ENCODE assay signal across 28 mouse cellular contexts in genomic region chr8:92670656-92671195, GRCm38 (mm10). TPM values are rescaled to one million over a fixed set of nuclear protein-coding genes. Genes with fewer than 3 reads are reported as not detected.
DNase-seq lines count a peak whose midpoint lies in the region; ATAC-seq and TF ChIP-seq lines count a peak whose summit lies in the region.
"Had no signal": no experiment of that assay in that cellular context is flagged by ENCODE, and none has a peak within 500 bp of the region (broad histone marks: within the 10 kb centered on the region; RNA-seq: fewer than 3 reads in every experiment).

No protein-coding gene starts in this region.

- no peak for TF ChIP-seq CTCF in kidney, adult 2 months (conservative IDR thresholded peaks at IDR 0.05; ENCODE audit: insufficient read depth, insufficient read length, low read depth, low read length)

- no peak overlapping the region for H3K4me3 ChIP-seq in hindbrain, embryonic 12.5 days
- H3K4me3 ChIP-seq in hindbrain, embryonic 10.5 days, result no peak overlapping the region
- no peak overlapping the region for H3K4me3 ChIP-seq in hindbrain, embryonic 15.5 days
- H3K4me3 ChIP-seq in midbrain, embryonic 13.5 days (replicated peaks), result peak overlapping the region; percentile 15; the same call in 1 of the 2 replicates
- no peak overlapping the region for H3K4me3 ChIP-seq in kidney, adult 2 months (ENCODE audit: insufficient read depth, low read depth, low read length)
- H3K4me3 ChIP-seq: embryonic facial prominence, embryonic 12.5 days; heart, embryonic 10.5 days; intestine, embryonic 15.5 days; kidney, embryonic 15.5 days; liver, embryonic 15.5 days; lung, embryonic 15.5 days; megakaryocyte, embryonic 14.5 days; neural tube, embryonic 13.5 days; stomach, embryonic 15.5 days had no signal

- no peak overlapping the region for H3K27ac ChIP-seq in hindbrain, embryonic 12.5 days
- no peak overlapping the region for H3K27ac ChIP-seq in hindbrain, embryonic 10.5 days
- H3K27ac ChIP-seq in hindbrain, embryonic 15.5 days (replicated peaks), result no peak overlapping the region
- H3K27ac ChIP-seq in midbrain, embryonic 13.5 days, result 0 out of 2 replicates have a peak overlapping the region, but pooled peaks have one; percentile 1
- no peak overlapping the region for H3K27ac ChIP-seq in kidney, adult 2 months (ENCODE audit: insufficient read depth, low read depth, low read length)
- H3K27ac ChIP-seq: embryonic facial prominence, embryonic 12.5 days; heart, embryonic 10.5 days; intestine, embryonic 15.5 days; kidney, embryonic 15.5 days; liver, embryonic 15.5 days; lung, embryonic 15.5 days; neural tube, embryonic 13.5 days; stomach, embryonic 15.5 days had no signal

- no peak for TF ChIP-seq POLR2A in kidney, adult 2 months (IDR thresholded peaks at IDR 0.05; ENCODE audit: low read depth, low read length)

- ATAC-seq in hindbrain, embryonic 12.5 days (ENCODE audit: low FRiP score), result no peak
- ATAC-seq in hindbrain, embryonic 15.5 days (ENCODE audit: low FRiP score, low read depth), result no peak
- no peak for ATAC-seq in midbrain, embryonic 13.5 days
- ATAC-seq: intestine, embryonic 15.5 days; Patski had no signal

- peaks cover 34% of the 10 kb centered on the region for H3K4me1 ChIP-seq in hindbrain, embryonic 12.5 days
- peaks cover 42% of the 10 kb centered on the region for H3K4me1 ChIP-seq in hindbrain, embryonic 10.5 days (replicated peaks)
- peaks cover 32% of the 10 kb centered on the region for H3K4me1 ChIP-seq in hindbrain, embryonic 15.5 days (replicated peaks)
- H3K4me1 ChIP-seq in midbrain, embryonic 13.5 days (replicated peaks), result peaks cover 50% of the 10 kb centered on the region
- no peaks in the 10 kb centered on the region for H3K4me1 ChIP-seq in kidney, adult 2 months (ENCODE audit: control insufficient read depth, insufficient read depth, low read length)
- H3K4me1 ChIP-seq: liver, embryonic 15.5 days; megakaryocyte, embryonic 14.5 days had no signal

- H3K4me2 ChIP-seq in hindbrain, embryonic 12.5 days (replicated peaks), result peak overlapping the region; percentile 21
- peak overlapping the region; percentile 7 for H3K4me2 ChIP-seq in hindbrain, embryonic 15.5 days
- peak overlapping the region; percentile 42 for H3K4me2 ChIP-seq in midbrain, embryonic 13.5 days (replicated peaks)
- H3K4me2 ChIP-seq: embryonic facial prominence, embryonic 12.5 days; intestine, embryonic 15.5 days; kidney, embryonic 15.5 days; liver, embryonic 15.5 days; lung, embryonic 15.5 days; neural tube, embryonic 13.5 days; stomach, embryonic 15.5 days had no signal

- WGBS in hindbrain, embryonic 12.5 days, result 33% methylated on average over 12 of the region's 12 CpGs
- 34% methylated on average over 12 of the region's 12 CpGs for WGBS in hindbrain, embryonic 10.5 days
- WGBS in hindbrain, embryonic 15.5 days, result 23% methylated on average over 12 of the region's 12 CpGs
- WGBS in midbrain, embryonic 13.5 days, result 9% methylated on average over 12 of the region's 12 CpGs
- 64% methylated on average over 12 of the region's 12 CpGs for WGBS in kidney, adult 2 months

- no peak overlapping the region for H3K9ac ChIP-seq in hindbrain, embryonic 12.5 days
- no peak overlapping the region for H3K9ac ChIP-seq in hindbrain, embryonic 15.5 days
- peak overlapping the region; percentile 40; the same call in 1 of the 2 replicates for H3K9ac ChIP-seq in midbrain, embryonic 13.5 days (replicated peaks)
- H3K9ac ChIP-seq: embryonic facial prominence, embryonic 12.5 days; intestine, embryonic 15.5 days; kidney, embryonic 15.5 days; liver, embryonic 15.5 days; lung, embryonic 15.5 days; neural tube, embryonic 13.5 days; stomach, embryonic 15.5 days had no signal

- H3K9me3 ChIP-seq in hindbrain, embryonic 12.5 days (replicated peaks), result no peaks in the 10 kb centered on the region
- no peaks in the 10 kb centered on the region for H3K9me3 ChIP-seq in hindbrain, embryonic 10.5 days
- no peaks in the 10 kb centered on the region for H3K9me3 ChIP-seq in hindbrain, embryonic 15.5 days
- H3K9me3 ChIP-seq in midbrain, embryonic 13.5 days, result no peaks in the 10 kb centered on the region
- H3K9me3 ChIP-seq: embryonic facial prominence, embryonic 12.5 days; heart, embryonic 10.5 days; intestine, embryonic 15.5 days; kidney, embryonic 15.5 days; liver, embryonic 15.5 days; lung, embryonic 15.5 days; neural tube, embryonic 13.5 days; stomach, embryonic 15.5 days had no signal

- DNase-seq in hindbrain, embryonic 10.5 days (ENCODE audit: low spot score), result no peak
- DNase-seq in retina, postnatal 1 day, result peak; percentile 82
- DNase-seq in thymus, postnatal 0 days (ENCODE audit: low spot score), result no peak
- DNase-seq in urinary bladder, postnatal 4 days (ENCODE audit: low spot score in 2 of 2), result no peak
- no peak for DNase-seq in kidney, adult 2 months
- DNase-seq: adrenal gland, adult 2 months; cerebellum, adult 18-20 months; cerebellum, postnatal 14 days; heart, postnatal 4 days; kidney, postnatal 4 days; layer of hippocampus, adult 9-11 months; lung, postnatal 36 days; right cerebral cortex, adult 18-20 months; thymus, postnatal 36 days had no signal

- H3K36me3 ChIP-seq in hindbrain, embryonic 12.5 days, result no peaks in the 10 kb centered on the region
- no peaks in the 10 kb centered on the region for H3K36me3 ChIP-seq in hindbrain, embryonic 10.5 days
- H3K36me3 ChIP-seq in hindbrain, embryonic 15.5 days, result no peaks in the 10 kb centered on the region
- no peaks in the 10 kb centered on the region for H3K36me3 ChIP-seq in midbrain, embryonic 13.5 days
- H3K36me3 ChIP-seq in kidney, adult 2 months (ENCODE audit: control insufficient read depth, insufficient read depth, low read length), result no peaks in the 10 kb centered on the region
- H3K36me3 ChIP-seq: embryonic facial prominence, embryonic 12.5 days; heart, embryonic 10.5 days; intestine, embryonic 15.5 days; kidney, embryonic 15.5 days; liver, embryonic 15.5 days; lung, embryonic 15.5 days; neural tube, embryonic 13.5 days; stomach, embryonic 15.5 days had no signal

- peaks cover 54% of the 10 kb centered on the region for H3K27me3 ChIP-seq in hindbrain, embryonic 12.5 days
- H3K27me3 ChIP-seq in hindbrain, embryonic 10.5 days (ENCODE audit: insufficient read depth, poor library complexity, severe bottlenecking), result peaks cover 78% of the 10 kb centered on the region
- H3K27me3 ChIP-seq in hindbrain, embryonic 15.5 days, result peaks cover 57% of the 10 kb centered on the region
- peaks cover 67% of the 10 kb centered on the region for H3K27me3 ChIP-seq in midbrain, embryonic 13.5 days
- H3K27me3 ChIP-seq in kidney, adult 2 months (replicated peaks; ENCODE audit: control insufficient read depth, insufficient read depth, low read length), result peaks cover 1% of the 10 kb centered on the region

RNA-seq across cellular contexts. Expression of gene Irx6, which starts 3.4 kb away (rescaled TPM):
- 2.0 and 3.2 TPM in 2 replicates for polyA plus RNA-seq in hindbrain, embryonic 12.5 days (2016; fragmentation: Nextera tagmentation; extraction: Ambion mirVana)
- polyA plus RNA-seq in hindbrain, embryonic 10.5 days (2016; fragmentation: Nextera tagmentation; extraction: Ambion mirVana), result 0.90 and 0.99 TPM in 2 replicates
- 2.4 and 5.6 TPM in 2 replicates for polyA plus RNA-seq in hindbrain, embryonic 15.5 days (2015; fragmentation: Nextera tagmentation; extraction: Ambion mirVana)
- polyA plus RNA-seq in midbrain, embryonic 13.5 days (2015; fragmentation: Nextera tagmentation; extraction: Ambion mirVana), result 4.0 and 6.6 TPM in 2 replicates
- not detected in 2 replicates for polyA plus RNA-seq in thymus, postnatal 0 days (2015; fragmentation: Nextera tagmentation; extraction: Ambion mirVana)
- not detected in 2 replicates for polyA plus RNA-seq in kidney, adult 2 months (2012; rRNA removed)
- polyA plus RNA-seq: adrenal gland, adult 2 months; gonadal fat pad, adult 2 months; intestine, embryonic 15.5 days; liver, embryonic 15.5 days; lung, embryonic 15.5 days; Patski had no signal
